Mouse (Mus musculus) limb, embryonic 14.5 days (tissue): Measurements from ENCODE around the gene Gm45062. TPM values are rescaled to one million over a fixed set of nuclear protein-coding genes. Genes with fewer than 3 reads are reported as not detected.

Experiments used
- ATAC-seq: fragments of 200-750 bp; cut with Nextera tagmentation; 2 replicates; pipeline ENCODE4 v1.8.0; 2017; ENCODE audit warnings: low read depth, moderate number of reproducible peaks, moderate TSS enrichment; ENCODE audit not compliant: low FRiP score
- DNase-seq: peaks from one replicate; pipeline ENCODE4 v3.0.0-alpha.2; 2015; ENCODE audit warnings: low spot score
- H3K27ac ChIP-seq: fragments of 300-500 bp; sonication (generic); replicated peaks from 2 replicates; pipeline ENCODE4 v1.5.1; 2014; ENCODE audit warnings: low read depth, mild to moderate bottlenecking, low read length, moderate library complexity, mixed read lengths
- H3K27me3 ChIP-seq: fragments of 300-500 bp; sonication (generic); 2 replicates; pipeline ENCODE4 v1.6.1; 2014; ENCODE audit warnings: low read length, mixed read lengths; ENCODE audit not compliant: control insufficient read depth, insufficient read depth
- H3K36me3 ChIP-seq: fragments of 300-500 bp; sonication (generic); 2 replicates; pipeline ENCODE4 v1.6.1; 2014; ENCODE audit warnings: mild to moderate bottlenecking, low read length, moderate library complexity, mixed read lengths; ENCODE audit not compliant: control insufficient read depth, insufficient read depth
- H3K4me1 ChIP-seq: fragments of 300-500 bp; sonication (generic); 2 replicates; pipeline ENCODE4 v1.6.1; 2014; ENCODE audit warnings: antibody characterized with exemption, low read length, mixed read lengths; ENCODE audit not compliant: control insufficient read depth, insufficient read depth
- H3K4me2 ChIP-seq: fragments of 300-500 bp; sonication (generic); replicated peaks from 2 replicates; pipeline ENCODE4 v1.6.1; 2014; ENCODE audit warnings: low read depth, mild to moderate bottlenecking, low read length, moderate library complexity; ENCODE audit not compliant: severe bottlenecking
- H3K4me3 ChIP-seq: fragments of 300-500 bp; sonication (generic); replicated peaks from 2 replicates; pipeline ENCODE4 v1.5.1; 2014; ENCODE audit warnings: low read length
- H3K9ac ChIP-seq: fragments of 300-500 bp; sonication (generic); 2 replicates; pipeline ENCODE4 v1.6.1; 2014; ENCODE audit warnings: mild to moderate bottlenecking, low read depth, low read length, moderate library complexity; ENCODE audit not compliant: severe bottlenecking
- H3K9me3 ChIP-seq: fragments of 300-500 bp; sonication (generic); 2 replicates; pipeline ENCODE4 v1.6.1; 2016; ENCODE audit warnings: low read length; ENCODE audit not compliant: control insufficient read depth
- POLR2A ChIP-seq: fragments of 200-500 bp; IDR thresholded peaks from 2 replicates; pipeline ENCODE4 v1.8.0; 2012; ENCODE audit warnings: inconsistent platforms, mild to moderate bottlenecking, moderate library complexity, borderline replicate concordance; ENCODE audit not compliant: insufficient read depth, insufficient read length; ENCODE audit errors: extremely low read depth
- WGBS: fragments of 180-500 bp; shearing (Covaris S2); extraction: QIAGEN DNeasy Blood & Tissue Kit; methylation state at CpG from one replicate; pipeline ENCODE4 v1.1.7; 2014; 5-methylcytosine and 5-hydroxymethylcytosine counted together
- polyA plus RNA-seq, 2 experiments: library from polyadenylated mRNA; depleted of rRNA in 1 of 2; stranded (reverse) in 1 of 2; unstranded in 1 of 2; fragments of >200 nt; fragmentation: Nextera tagmentation in 1 of 2; extraction: Ambion mirVana in 1 of 2; gene quantifications; 2 replicates each; pipeline versions ENCODE4 v1.2.1 to v1.2.3; 2012 to 2014

The Gm45062 gene
- polyA plus RNA-seq, 2 experiments: 8.7 to 14.7 TPM

DNA sequence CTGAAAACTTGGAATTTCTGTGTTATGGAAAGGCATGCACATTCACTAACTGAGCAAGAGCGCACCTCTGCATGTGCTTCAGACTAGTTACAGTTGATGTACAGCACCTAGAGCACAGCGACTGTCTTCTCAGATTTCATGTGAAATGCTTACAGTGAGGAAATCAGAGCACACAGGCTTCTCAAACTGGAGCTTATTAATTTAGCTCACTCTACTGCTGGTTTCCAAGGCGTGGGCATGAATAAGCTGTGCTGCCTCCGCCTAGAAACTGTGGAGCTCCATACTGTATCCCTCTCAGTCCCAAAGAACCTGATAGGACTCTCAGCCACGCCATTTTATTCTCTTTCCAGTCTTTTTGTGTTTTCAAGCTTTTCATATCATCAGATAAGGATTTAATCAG is 143.9 kb downstream of the Gm45062 start:
- 79% methylated on average over 5 of the region's 5 CpGs for WGBS

DNA sequence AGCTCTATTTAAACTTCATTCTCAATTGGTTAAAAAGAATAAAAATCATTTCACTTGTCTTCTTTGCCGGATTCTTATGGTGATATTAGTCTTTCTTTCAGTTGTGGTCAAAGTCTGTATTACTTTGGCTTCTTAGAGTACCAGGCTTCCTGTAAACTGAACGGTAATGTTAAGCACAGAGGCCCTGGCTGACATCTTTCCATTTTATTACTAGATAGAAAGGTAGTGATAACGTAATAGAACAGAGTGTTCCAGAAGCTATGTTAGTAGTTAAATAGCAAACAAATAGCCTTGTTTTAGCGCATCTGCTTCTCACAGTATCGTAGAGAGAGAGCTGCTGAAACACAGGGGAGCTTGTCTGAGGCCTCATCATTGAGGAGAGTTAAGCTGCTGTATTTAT is 146.6 kb downstream of the Gm45062 start:
- no peak overlapping the region for H3K4me2 ChIP-seq
- no peaks in the 10 kb centered on the region for H3K27me3 ChIP-seq
- no peaks in the 10 kb centered on the region for H3K9me3 ChIP-seq
- DNase-seq: no peak
- ATAC-seq: no peak
- H3K4me3 ChIP-seq: no peak overlapping the region
- H3K36me3 ChIP-seq: no peaks in the 10 kb centered on the region
- no peak overlapping the region for H3K9ac ChIP-seq
- TF ChIP-seq POLR2A: no peak
- 86% methylated on average over 5 of the region's 5 CpGs for WGBS
- no peak overlapping the region for H3K27ac ChIP-seq
- H3K4me1 ChIP-seq: no peaks in the 10 kb centered on the region

More for the DNA sequence above, 143.9 kb downstream of the Gm45062 start:
- H3K9ac ChIP-seq: no peak overlapping the region
- no peak overlapping the region for H3K27ac ChIP-seq
- no peak overlapping the region for H3K4me2 ChIP-seq
- H3K36me3 ChIP-seq: no peaks in the 10 kb centered on the region
- no peak overlapping the region for H3K4me3 ChIP-seq
- no peak for TF ChIP-seq POLR2A
- no peaks in the 10 kb centered on the region for H3K4me1 ChIP-seq
- ATAC-seq: no peak
- DNase-seq: no peak
- H3K27me3 ChIP-seq: no peaks in the 10 kb centered on the region
- H3K9me3 ChIP-seq: no peaks in the 10 kb centered on the region

DNA sequence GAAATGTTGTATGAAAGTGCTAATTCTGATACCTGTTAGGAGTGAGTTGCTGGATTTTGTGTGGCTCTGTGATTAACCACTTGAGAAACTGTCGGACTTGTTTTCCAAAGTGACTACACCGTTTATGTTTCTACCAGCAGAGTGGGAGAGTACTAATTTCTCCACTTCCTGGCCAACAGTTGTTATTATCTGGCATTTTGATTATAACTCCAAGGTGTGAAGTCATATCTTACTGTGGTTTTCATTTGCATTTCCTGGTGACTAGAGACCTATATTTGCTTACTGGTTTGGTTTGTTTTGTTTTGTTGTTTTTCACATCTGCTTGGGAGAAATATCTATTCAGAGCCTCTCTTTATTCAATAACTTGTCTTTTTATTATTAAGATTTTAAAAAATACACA is 149.1 kb downstream of the Gm45062 start:
- H3K36me3 ChIP-seq: no peaks in the 10 kb centered on the region
- no peak for TF ChIP-seq POLR2A
- no peak for DNase-seq
- H3K9me3 ChIP-seq: no peaks in the 10 kb centered on the region
- WGBS: 75% methylated on average over 2 of the region's 2 CpGs
- no peak overlapping the region for H3K27ac ChIP-seq
- no peaks in the 10 kb centered on the region for H3K4me1 ChIP-seq
- no peak overlapping the region for H3K4me2 ChIP-seq
- no peaks in the 10 kb centered on the region for H3K27me3 ChIP-seq
- no peak overlapping the region for H3K4me3 ChIP-seq
- H3K9ac ChIP-seq: no peak overlapping the region
- ATAC-seq: no peak

DNA sequence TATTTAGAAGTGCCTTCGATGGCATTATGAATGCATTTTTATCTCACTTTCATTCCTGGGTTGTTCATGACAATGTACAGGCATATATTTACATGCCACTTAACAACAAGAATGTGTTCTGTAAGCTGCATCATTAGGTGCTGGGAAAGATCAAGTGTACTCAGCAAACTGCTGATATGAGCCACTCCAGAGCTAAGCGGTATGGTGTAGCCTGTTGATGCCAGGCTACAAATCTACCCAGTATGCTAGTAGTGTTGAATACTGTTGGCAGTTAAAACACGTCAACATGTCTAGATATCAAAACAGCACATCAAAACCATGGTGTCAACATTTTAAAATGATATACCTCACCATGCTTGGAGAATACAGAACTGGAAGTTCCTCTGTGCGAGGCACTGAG is 150.6 kb downstream of the Gm45062 start:
- no peaks in the 10 kb centered on the region for H3K36me3 ChIP-seq
- 91% methylated on average over 4 of the region's 4 CpGs for WGBS
- no peak overlapping the region for H3K27ac ChIP-seq
- no peaks in the 10 kb centered on the region for H3K9me3 ChIP-seq
- no peaks in the 10 kb centered on the region for H3K27me3 ChIP-seq
- ATAC-seq (no peak), DNase-seq (no peak)
- no peak for TF ChIP-seq POLR2A
- H3K4me3 ChIP-seq: no peak overlapping the region
- no peak overlapping the region for H3K4me2 ChIP-seq
- H3K4me1 ChIP-seq: no peaks in the 10 kb centered on the region
- H3K9ac ChIP-seq: no peak overlapping the region

DNA sequence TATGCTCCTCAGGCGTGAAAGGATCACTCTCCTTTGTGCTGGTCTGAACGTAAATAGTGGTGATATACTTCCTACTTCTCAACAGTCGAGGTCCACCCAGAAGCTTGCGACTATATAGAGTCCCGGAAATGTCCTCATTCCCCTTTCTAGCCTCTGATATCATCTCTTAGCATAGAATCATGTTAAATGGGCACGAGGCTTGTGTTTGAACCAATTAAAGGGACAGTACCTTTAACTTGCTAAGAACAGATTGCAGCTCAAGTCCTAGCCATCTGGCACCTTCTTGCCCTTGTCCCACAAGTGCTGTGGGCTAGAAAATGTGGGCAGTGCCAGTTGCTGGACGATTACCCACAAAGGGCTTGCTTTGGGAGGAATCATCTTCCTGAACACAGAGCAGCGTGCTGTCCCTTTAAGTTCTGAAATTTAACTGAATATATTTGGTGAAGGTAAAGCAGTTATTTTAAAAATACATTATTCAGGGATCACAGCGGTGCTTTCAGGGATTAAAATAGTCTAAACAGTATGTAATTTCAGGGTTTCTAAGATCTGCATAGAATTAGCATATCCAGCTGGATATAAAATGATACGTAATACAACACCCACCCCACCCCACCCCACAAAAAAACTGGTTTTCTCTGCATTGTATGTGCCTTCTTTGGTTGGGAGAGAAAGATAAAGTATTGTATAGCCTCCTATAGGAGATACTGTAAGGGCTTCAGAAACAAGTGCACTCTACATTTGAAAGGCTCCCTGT is 153.8 kb downstream of the Gm45062 start:
- no peak for ATAC-seq
- no peak for TF ChIP-seq POLR2A
- no peaks in the 10 kb centered on the region for H3K9me3 ChIP-seq
- H3K27ac ChIP-seq: no peak overlapping the region
- H3K4me1 ChIP-seq: no peaks in the 10 kb centered on the region
- no peak overlapping the region for H3K4me3 ChIP-seq
- no peak for DNase-seq
- H3K4me2 ChIP-seq: no peak overlapping the region
- H3K36me3 ChIP-seq: no peaks in the 10 kb centered on the region
- no peak overlapping the region for H3K9ac ChIP-seq
- 75% methylated on average over 10 of the region's 10 CpGs for WGBS
- H3K27me3 ChIP-seq: no peaks in the 10 kb centered on the region
